Mouse (Mus musculus): ENCODE measurements around the gene Ap1g1. TPM values are rescaled to one million over a fixed set of nuclear protein-coding genes. Genes with fewer than 3 reads are reported as not detected.
A peak's percentile ranks its signal among the peaks of the same experiment; 100 is the strongest.

The Ap1g1 gene
- total RNA-seq, 4 experiments from 2014 or later = 30.2 to 37.5 (median 35.7) TPM

GRCm38 (mm10) chr8:109780548-109780947, 2.2 kb downstream of the Ap1g1 start:
- no peak for DNase-seq (ENCODE audit: low spot score)

GRCm38 (mm10) chr8:109790938-109791337, 12.6 kb downstream of the Ap1g1 start:
- no peak for DNase-seq (ENCODE audit: low spot score)

- DNase-seq (ENCODE audit: low spot score) = no peak
These were observed 16.8 kb downstream of the Ap1g1 start for GRCm38 (mm10) chr8:109795166-109795565.

GRCm38 (mm10) chr8:109798721-109799120, 20.4 kb downstream of the Ap1g1 start:
- DNase-seq (ENCODE audit: low spot score) = no peak

- no peak for DNase-seq (ENCODE audit: low spot score)
These were observed 20.9 kb downstream of the Ap1g1 start for GRCm38 (mm10) chr8:109799245-109799644.

- DNase-seq (ENCODE audit: low spot score) = no peak
These were observed 22.0 kb downstream of the Ap1g1 start for GRCm38 (mm10) chr8:109800325-109800724.

- DNase-seq (ENCODE audit: low spot score) = no peak
These were observed 24.9 kb downstream of the Ap1g1 start for GRCm38 (mm10) chr8:109803211-109803610.

- no peak for DNase-seq (ENCODE audit: low spot score)
These were observed 25.4 kb downstream of the Ap1g1 start for GRCm38 (mm10) chr8:109803801-109804200.

- DNase-seq (ENCODE audit: low spot score) = no peak
These were observed 28.2 kb downstream of the Ap1g1 start for GRCm38 (mm10) chr8:109806522-109806921.

GRCm38 (mm10) chr8:109807401-109808119, 29.2 kb downstream of the Ap1g1 start:
- no peak for DNase-seq (ENCODE audit: low spot score)

- no peak for DNase-seq (ENCODE audit: low spot score)
These were observed 29.7 kb downstream of the Ap1g1 start for GRCm38 (mm10) chr8:109808120-109808447.

GRCm38 (mm10) chr8:109810434-109810833, 32.1 kb downstream of the Ap1g1 start:
- DNase-seq (ENCODE audit: low spot score) = peak; percentile 44

GRCm38 (mm10) chr8:109815268-109815667, 36.9 kb downstream of the Ap1g1 start:
- no peak for DNase-seq (ENCODE audit: low spot score)

GRCm38 (mm10) chr8:109817933-109818332, 39.6 kb downstream of the Ap1g1 start:
- DNase-seq (ENCODE audit: low spot score) = no peak

GRCm38 (mm10) chr8:109823561-109823960, 45.2 kb downstream of the Ap1g1 start:
- no peak for DNase-seq (ENCODE audit: low spot score)

- no peak for DNase-seq (ENCODE audit: low spot score)
These were observed 61.5 kb downstream of the Ap1g1 start for GRCm38 (mm10) chr8:109839822-109840221.

GRCm38 (mm10) chr8:109842468-109842867, 64.1 kb downstream of the Ap1g1 start:
- DNase-seq (ENCODE audit: low spot score) = no peak

- no peak for DNase-seq (ENCODE audit: low spot score)
These were observed 69.5 kb downstream of the Ap1g1 start for GRCm38 (mm10) chr8:109847866-109848265.

- DNase-seq (ENCODE audit: low spot score) = no peak
These were observed 70.6 kb downstream of the Ap1g1 start for GRCm38 (mm10) chr8:109848981-109849380.

GRCm38 (mm10) chr8:109853423-109853822, 75.1 kb downstream of the Ap1g1 start:
- DNase-seq (ENCODE audit: low spot score) = peak; percentile 63

- DNase-seq (ENCODE audit: low spot score) = no peak
These were observed 76.2 kb downstream of the Ap1g1 start for GRCm38 (mm10) chr8:109854522-109854921.

- DNase-seq (ENCODE audit: low spot score) = no peak
These were observed 77.1 kb downstream of the Ap1g1 start for GRCm38 (mm10) chr8:109855451-109855850.

- DNase-seq (ENCODE audit: low spot score) = peak; percentile 60
These were observed 85.0 kb downstream of the Ap1g1 start for GRCm38 (mm10) chr8:109863398-109863797.

- no peak for DNase-seq (ENCODE audit: low spot score)
These were observed 86.4 kb downstream of the Ap1g1 start for GRCm38 (mm10) chr8:109864798-109865197.

All from heart, adult 8-10 months (tissue).